8 mouse cellular contexts compared by ENCODE assay signal in the genomic region with DNA sequence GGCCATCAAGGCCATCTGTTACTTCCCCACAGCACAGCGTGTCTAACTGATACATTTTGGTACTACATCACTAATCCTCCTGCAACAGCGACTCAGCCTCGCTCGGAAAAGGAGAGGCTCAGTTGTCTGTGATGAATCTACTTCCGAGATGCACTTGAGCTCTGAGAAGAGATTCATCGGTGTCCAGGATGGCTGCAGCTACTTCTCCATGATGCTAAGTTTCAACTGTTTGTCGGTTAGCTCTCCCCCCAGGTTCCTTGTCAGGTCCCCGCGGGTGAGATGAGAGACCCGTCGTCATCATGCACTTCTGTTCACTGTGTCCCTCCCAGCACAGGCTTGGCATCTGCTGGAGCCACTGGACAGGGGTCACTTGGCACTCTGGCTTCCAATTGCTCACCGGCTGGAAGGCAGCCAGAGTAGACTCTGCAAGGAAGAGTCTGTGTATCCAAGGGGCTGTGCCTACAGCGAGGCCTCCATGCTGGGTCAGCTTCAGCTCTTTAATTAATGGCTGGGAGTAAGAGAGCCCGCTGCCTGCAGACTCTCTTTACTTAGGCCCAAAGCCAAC.
DNase-seq lines count a peak whose midpoint lies in the region; ATAC-seq lines count a peak whose summit lies in the region.

No protein-coding gene starts in this region.

- H3K27me3 ChIP-seq in lung, embryonic 16.5 days (ENCODE audit: control insufficient read depth, insufficient read depth, low read depth, low read length): no peaks in the 10 kb centered on the region
- no peaks in the 10 kb centered on the region for H3K27me3 ChIP-seq in hindbrain, embryonic 14.5 days (ENCODE audit: control insufficient read depth, insufficient read depth, low read length)

- ATAC-seq in lung, embryonic 16.5 days (ENCODE audit: low read depth): peak; percentile 51; the same call in 1 of the 2 replicates
- ATAC-seq in hindbrain, embryonic 14.5 days (ENCODE audit: low FRiP score): peak; percentile 71; the same call in 1 of the 2 replicates

- no peaks in the 10 kb centered on the region for H3K36me3 ChIP-seq in lung, embryonic 16.5 days (ENCODE audit: control insufficient read depth, insufficient read depth, low read length)
- H3K36me3 ChIP-seq in hindbrain, embryonic 14.5 days (replicated peaks; ENCODE audit: control insufficient read depth, insufficient read depth): no peaks in the 10 kb centered on the region

- no peak overlapping the region for H3K4me3 ChIP-seq in lung, embryonic 16.5 days (ENCODE audit: low read length)
- H3K4me3 ChIP-seq in hindbrain, embryonic 14.5 days (replicated peaks; ENCODE audit: low read length): no peak overlapping the region

- H3K4me1 ChIP-seq in lung, embryonic 16.5 days (replicated peaks; ENCODE audit: control insufficient read depth, insufficient read depth, low read length): no peaks in the 10 kb centered on the region; the same call in 1 of the 2 replicates
- H3K4me1 ChIP-seq in hindbrain, embryonic 14.5 days (replicated peaks; ENCODE audit: control insufficient read depth, insufficient read depth, low read length): 0 out of 2 replicates have a peak, but pooled peaks cover 8% of the 10 kb centered on the region

- no peak overlapping the region for H3K9ac ChIP-seq in lung, embryonic 16.5 days (ENCODE audit: low read length)
- no peak overlapping the region for H3K9ac ChIP-seq in hindbrain, embryonic 14.5 days

- no peaks in the 10 kb centered on the region for H3K9me3 ChIP-seq in lung, embryonic 16.5 days (ENCODE audit: control insufficient read depth, low read length)
- no peaks in the 10 kb centered on the region for H3K9me3 ChIP-seq in hindbrain, embryonic 14.5 days (ENCODE audit: control insufficient read depth, low read length)

- H3K4me2 ChIP-seq in lung, embryonic 16.5 days (ENCODE audit: low read depth, low read length): no peak overlapping the region
- H3K4me2 ChIP-seq in hindbrain, embryonic 14.5 days (replicated peaks): no peak overlapping the region

- no peak overlapping the region for H3K27ac ChIP-seq in lung, embryonic 16.5 days (ENCODE audit: low read length)
- no peak overlapping the region for H3K27ac ChIP-seq in hindbrain, embryonic 14.5 days

- no peak for DNase-seq in lung, adult 18-20 months
- peak; percentile 58 to 66 for DNase-seq in adrenal gland, postnatal 36 days
- DNase-seq in hindbrain, embryonic 14.5 days (ENCODE audit: low spot score): peak; percentile 52
- peak; percentile 63 to 74 for DNase-seq in kidney, postnatal 4 days
- DNase-seq in gastrocnemius, adult 18-20 months (ENCODE audit: low spot score): no peak
- DNase-seq in layer of hippocampus, postnatal 36 days: no peak
- no peak for DNase-seq in frontal cortex, postnatal 10 days (ENCODE audit: low spot score in 2 of 2)

- WGBS in lung, embryonic 16.5 days: 48% methylated on average over 14 of the region's 14 CpGs
- 62% methylated on average over 14 of the region's 14 CpGs for WGBS in hindbrain, embryonic 14.5 days

Comparison
In these comparisons a context has a peak if more than half of its experiments do, and no peak if none do; other contexts are left out.
1. DNase-seq: peak in adrenal gland, postnatal 36 days (2 of 2), hindbrain, embryonic 14.5 days (single experiment) and kidney, postnatal 4 days (2 of 2); none in lung, adult 18-20 months (0 of 2), gastrocnemius, adult 18-20 months (single experiment), layer of hippocampus, postnatal 36 days (0 of 2) and frontal cortex, postnatal 10 days (0 of 2).